Mouse (Mus musculus): ENCODE data around the gene Ston2. TPM values are rescaled to one million over a fixed set of nuclear protein-coding genes. Genes with fewer than 3 reads are reported as not detected.
"Not testable (repeated sequence)": the region's sequence is repeated elsewhere in the genome, so short reads cannot be mapped to it uniquely, and the experiment has no call there.

The Ston2 gene
- polyA plus RNA-seq, 1 experiment from 2014 or later = 8.1 TPM

GRCm38 (mm10) chr12:91748241-91748865 lies 39.8 kb downstream of the Ston2 start:
- WGBS = 74% methylated on average over 18 of the region's 18 CpGs
- DNase-seq (ENCODE audit: low spot score) (no peak), ATAC-seq (replicated peaks; ENCODE audit: low FRiP score, low read depth) (no peak; the same call in 1 of the 2 replicates)
- H3K4me1 ChIP-seq (replicated peaks; ENCODE audit: insufficient read depth, low read length) = no peaks in the 10 kb centered on the region
- H3K36me3 ChIP-seq (ENCODE audit: insufficient read depth, low read length) = no peaks in the 10 kb centered on the region
- no peak for TF ChIP-seq CTCF (IDR thresholded peaks at IDR 0.05; ENCODE audit: low read depth)
- H3K9ac ChIP-seq (ENCODE audit: low read depth, low read length) = no peak overlapping the region
- no peak overlapping the region for H3K27ac ChIP-seq
- no peak overlapping the region for H3K4me2 ChIP-seq (ENCODE audit: low read length)
- no peaks in the 10 kb centered on the region for H3K9me3 ChIP-seq (replicated peaks; ENCODE audit: low read length)
- no peaks in the 10 kb centered on the region for H3K27me3 ChIP-seq (ENCODE audit: insufficient read depth, low read length)
- no peak overlapping the region for H3K4me3 ChIP-seq (replicated peaks; ENCODE audit: low read depth, low read length)

GRCm38 (mm10) chr12:91746839-91747238 lies 41.3 kb downstream of the Ston2 start:
- H3K4me1 ChIP-seq (replicated peaks; ENCODE audit: insufficient read depth, low read length); ATAC-seq (replicated peaks; ENCODE audit: low FRiP score, low read depth); H3K4me3 ChIP-seq (replicated peaks; ENCODE audit: low read depth, low read length); H3K27ac ChIP-seq; H3K9ac ChIP-seq (ENCODE audit: low read depth, low read length); H3K4me2 ChIP-seq (ENCODE audit: low read length); H3K36me3 ChIP-seq (ENCODE audit: insufficient read depth, low read length); H3K27me3 ChIP-seq (ENCODE audit: insufficient read depth, low read length); DNase-seq (ENCODE audit: low spot score); H3K9me3 ChIP-seq (replicated peaks; ENCODE audit: low read length): not testable (repeated sequence)
- 98% methylated on average over 5 of the region's 5 CpGs for WGBS

- Histone ChIP-seq H3K27me3 (ENCODE audit: insufficient read depth, low read length) (no peaks in the 10 kb centered on the region), H3K27ac (no peak overlapping the region; the same call in 1 of the 2 replicates), H3K9ac (ENCODE audit: low read depth, low read length) (no peak overlapping the region), H3K4me1 (replicated peaks; ENCODE audit: insufficient read depth, low read length) (no peaks in the 10 kb centered on the region), H3K4me2 (ENCODE audit: low read length) (no peak overlapping the region), H3K36me3 (ENCODE audit: insufficient read depth, low read length) (no peaks in the 10 kb centered on the region), H3K9me3 (replicated peaks; ENCODE audit: low read length) (no peaks in the 10 kb centered on the region), H3K4me3 (replicated peaks; ENCODE audit: low read depth, low read length) (no peak overlapping the region)
- peak; percentile 69; the same call in 1 of the 2 replicates for ATAC-seq (replicated peaks; ENCODE audit: low FRiP score, low read depth)
- no peak for DNase-seq (ENCODE audit: low spot score)
- 35% methylated on average over 11 of the region's 11 CpGs for WGBS
- TF ChIP-seq CTCF (IDR thresholded peaks at IDR 0.05; ENCODE audit: low read depth) = no peak
Observed at GRCm38 (mm10) chr12:91745758-91746290, 42.4 kb downstream of the Ston2 start.

- ATAC-seq (replicated peaks; ENCODE audit: low FRiP score, low read depth) (no peak), DNase-seq (ENCODE audit: low spot score) (no peak)
- 68% methylated on average over 6 of the region's 6 CpGs for WGBS
- H3K27me3 ChIP-seq (ENCODE audit: insufficient read depth, low read length) = no peaks in the 10 kb centered on the region
- no peak overlapping the region for H3K4me3 ChIP-seq (replicated peaks; ENCODE audit: low read depth, low read length)
- no peak overlapping the region for H3K4me2 ChIP-seq (ENCODE audit: low read length)
- no peaks in the 10 kb centered on the region for H3K4me1 ChIP-seq (replicated peaks; ENCODE audit: insufficient read depth, low read length)
- TF ChIP-seq CTCF (IDR thresholded peaks at IDR 0.05; ENCODE audit: low read depth) = no peak
- no peak overlapping the region for H3K9ac ChIP-seq (ENCODE audit: low read depth, low read length)
- no peak overlapping the region for H3K27ac ChIP-seq
- no peaks in the 10 kb centered on the region for H3K36me3 ChIP-seq (ENCODE audit: insufficient read depth, low read length)
- H3K9me3 ChIP-seq (replicated peaks; ENCODE audit: low read length) = no peaks in the 10 kb centered on the region
Observed at GRCm38 (mm10) chr12:91744091-91744490, 44.1 kb downstream of the Ston2 start.

GRCm38 (mm10) chr12:91742916-91743315 lies 45.3 kb downstream of the Ston2 start:
- H3K4me1 ChIP-seq (replicated peaks; ENCODE audit: insufficient read depth, low read length) = no peaks in the 10 kb centered on the region
- WGBS = 96% methylated on average over 7 of the region's 7 CpGs
- no peak overlapping the region for H3K27ac ChIP-seq
- no peak for TF ChIP-seq CTCF (IDR thresholded peaks at IDR 0.05; ENCODE audit: low read depth)
- no peaks in the 10 kb centered on the region for H3K27me3 ChIP-seq (ENCODE audit: insufficient read depth, low read length)
- DNase-seq (ENCODE audit: low spot score) = no peak
- no peak overlapping the region for H3K9ac ChIP-seq (ENCODE audit: low read depth, low read length)
- no peaks in the 10 kb centered on the region for H3K9me3 ChIP-seq (replicated peaks; ENCODE audit: low read length)
- no peak for ATAC-seq (replicated peaks; ENCODE audit: low FRiP score, low read depth)
- no peak overlapping the region for H3K4me3 ChIP-seq (replicated peaks; ENCODE audit: low read depth, low read length)
- H3K4me2 ChIP-seq (ENCODE audit: low read length) = no peak overlapping the region
- H3K36me3 ChIP-seq (ENCODE audit: insufficient read depth, low read length) = no peaks in the 10 kb centered on the region

GRCm38 (mm10) chr12:91738381-91738780 lies 49.8 kb downstream of the Ston2 start:
- no peak overlapping the region for H3K4me3 ChIP-seq (replicated peaks; ENCODE audit: low read depth, low read length)
- 83% methylated on average over 4 of the region's 4 CpGs for WGBS
- H3K4me2 ChIP-seq (ENCODE audit: low read length) = no peak overlapping the region
- no peak overlapping the region for H3K27ac ChIP-seq
- no peak overlapping the region for H3K9ac ChIP-seq (ENCODE audit: low read depth, low read length)
- H3K36me3 ChIP-seq (ENCODE audit: insufficient read depth, low read length) = no peaks in the 10 kb centered on the region
- no peaks in the 10 kb centered on the region for H3K9me3 ChIP-seq (replicated peaks; ENCODE audit: low read length)
- no peak for DNase-seq (ENCODE audit: low spot score)
- ATAC-seq (replicated peaks; ENCODE audit: low FRiP score, low read depth) = no peak
- TF ChIP-seq CTCF (IDR thresholded peaks at IDR 0.05; ENCODE audit: low read depth) = no peak
- H3K27me3 ChIP-seq (ENCODE audit: insufficient read depth, low read length) = no peaks in the 10 kb centered on the region
- no peaks in the 10 kb centered on the region for H3K4me1 ChIP-seq (replicated peaks; ENCODE audit: insufficient read depth, low read length)
